Mouse (Mus musculus): Measurements from ENCODE around the gene Proser2. TPM values are rescaled to one million over a fixed set of nuclear protein-coding genes. Genes with fewer than 3 reads are reported as not detected.

Gene Proser2
- polyA plus RNA-seq, 1 experiment, result 0.94 TPM

- Histone ChIP-seq H3K79me2 (ENCODE audit: control insufficient read depth, insufficient read depth) (no peaks in the 10 kb centered on the region), H3K27me3 (ENCODE audit: control insufficient read depth, insufficient read depth, insufficient read length) (no peaks in the 10 kb centered on the region), H3K4me3 (no peak overlapping the region), H3K4me2 (ENCODE audit: low read depth) (no peak overlapping the region), H3ac (ENCODE audit: control insufficient read depth, insufficient read length) (no peak overlapping the region), H3K36me3 (ENCODE audit: control insufficient read depth, insufficient read depth) (no peaks in the 10 kb centered on the region)
- TF ChIP-seq TCF12 (IDR thresholded peaks at IDR 0.05; ENCODE audit: insufficient read depth, poor library complexity, severe bottlenecking), result no peak
- TF ChIP-seq TCF3 (IDR thresholded peaks at IDR 0.05; ENCODE audit: insufficient read length, low read depth), result no peak
- TF ChIP-seq POLR2AphosphoS2 (IDR thresholded peaks at IDR 0.05; ENCODE audit: insufficient read length, low read depth), result no peak
- TF ChIP-seq CEBPB (IDR thresholded peaks at IDR 0.05; ENCODE audit: insufficient read depth, poor library complexity, severe bottlenecking), result peak; percentile 52; the same call in 1 of the 2 replicates
- TF ChIP-seq SRF (IDR thresholded peaks at IDR 0.05; ENCODE audit: control insufficient read depth, insufficient read length, low read depth), result no peak
- TF ChIP-seq E2F4 (IDR thresholded peaks at IDR 0.05; ENCODE audit: insufficient read depth), result no peak
Measured at GRCm38 (mm10) chr2:6168560-6168959, 38.5 kb upstream of the Proser2 start.

- no peaks in the 10 kb centered on the region for H3K36me3 ChIP-seq (ENCODE audit: control insufficient read depth, insufficient read depth)
- H3K4me3 ChIP-seq, result no peak overlapping the region
- H3K79me2 ChIP-seq (ENCODE audit: control insufficient read depth, insufficient read depth), result no peaks in the 10 kb centered on the region
- TF ChIP-seq TCF12 (IDR thresholded peaks at IDR 0.05; ENCODE audit: insufficient read depth, poor library complexity, severe bottlenecking), result no peak
- TF ChIP-seq POLR2A (IDR thresholded peaks at IDR 0.05; ENCODE audit: insufficient read length, low read depth), result no peak
- no peak for TF ChIP-seq REST (IDR thresholded peaks at IDR 0.05; ENCODE audit: insufficient read depth, insufficient read length)
- no peak for TF ChIP-seq MYOD1 (IDR thresholded peaks at IDR 0.05; ENCODE audit: control insufficient read depth in 1 of 3, insufficient read length in 2 of 3, low read depth in 2 of 3)
- no peak for TF ChIP-seq TCF3 (IDR thresholded peaks at IDR 0.05; ENCODE audit: insufficient read length, low read depth)
- no peak for TF ChIP-seq CEBPB (IDR thresholded peaks at IDR 0.05; ENCODE audit: insufficient read depth, poor library complexity, severe bottlenecking)
- no peak for TF ChIP-seq POLR2AphosphoS2 (IDR thresholded peaks at IDR 0.05; ENCODE audit: insufficient read length, low read depth)
- TF ChIP-seq MAX (IDR thresholded peaks at IDR 0.05; ENCODE audit: low read depth), result no peak
- H3K4me2 ChIP-seq (ENCODE audit: low read depth), result no peak overlapping the region
- no peaks in the 10 kb centered on the region for H3K27me3 ChIP-seq (ENCODE audit: control insufficient read depth, insufficient read depth, insufficient read length)
- no peak overlapping the region for H3ac ChIP-seq (ENCODE audit: control insufficient read depth, insufficient read length)
Measured at GRCm38 (mm10) chr2:6167843-6168558, 38.0 kb upstream of the Proser2 start.

- TF ChIP-seq SRF (IDR thresholded peaks at IDR 0.05; ENCODE audit: control insufficient read depth, insufficient read length, low read depth) (no peak), MYOG (IDR thresholded peaks at IDR 0.05; ENCODE audit: control insufficient read depth in 1 of 3, insufficient read depth in 1 of 3, insufficient read length in 2 of 3, low read depth in 2 of 3) (no peak), REST (IDR thresholded peaks at IDR 0.05; ENCODE audit: insufficient read depth, insufficient read length) (no peak), CEBPB (IDR thresholded peaks at IDR 0.05; ENCODE audit: insufficient read depth, poor library complexity, severe bottlenecking) (no peak), POLR2A (IDR thresholded peaks at IDR 0.05; ENCODE audit: insufficient read length, low read depth) (no peak), POLR2AphosphoS2 (IDR thresholded peaks at IDR 0.05; ENCODE audit: insufficient read length, low read depth) (no peak), USF1 (IDR thresholded peaks at IDR 0.05; ENCODE audit: low read depth) (no peak), MAX (IDR thresholded peaks at IDR 0.05; ENCODE audit: low read depth) (no peak), TCF3 (IDR thresholded peaks at IDR 0.05; ENCODE audit: insufficient read length, low read depth) (no peak), MYOD1 (IDR thresholded peaks at IDR 0.05; ENCODE audit: control insufficient read depth in 1 of 3, insufficient read length in 2 of 3, low read depth in 2 of 3) (no peak), E2F4 (IDR thresholded peaks at IDR 0.05; ENCODE audit: insufficient read depth) (no peak), TCF12 (IDR thresholded peaks at IDR 0.05; ENCODE audit: insufficient read depth, poor library complexity, severe bottlenecking) (no peak)
- Histone ChIP-seq H3K4me3 (no peak overlapping the region), H3K36me3 (ENCODE audit: control insufficient read depth, insufficient read depth) (no peaks in the 10 kb centered on the region), H3K4me2 (ENCODE audit: low read depth) (no peak overlapping the region), H3K27me3 (ENCODE audit: control insufficient read depth, insufficient read depth, insufficient read length) (no peaks in the 10 kb centered on the region), H3K79me2 (ENCODE audit: control insufficient read depth, insufficient read depth) (no peaks in the 10 kb centered on the region), H3ac (ENCODE audit: control insufficient read depth, insufficient read length) (no peak overlapping the region)
Measured at GRCm38 (mm10) chr2:6165771-6166170, 35.8 kb upstream of the Proser2 start.

GRCm38 (mm10) chr2:6164606-6165290 lies 34.7 kb upstream of the Proser2 start:
- TF ChIP-seq TCF12 (IDR thresholded peaks at IDR 0.05; ENCODE audit: insufficient read depth, poor library complexity, severe bottlenecking) (no peak), TCF3 (IDR thresholded peaks at IDR 0.05; ENCODE audit: insufficient read length, low read depth) (no peak), POLR2A (IDR thresholded peaks at IDR 0.05; ENCODE audit: insufficient read length, low read depth) (no peak), MAX (IDR thresholded peaks at IDR 0.05; ENCODE audit: low read depth) (no peak), REST (IDR thresholded peaks at IDR 0.05; ENCODE audit: insufficient read depth, insufficient read length) (no peak)
- Histone ChIP-seq H3ac (ENCODE audit: control insufficient read depth, insufficient read length) (no peak overlapping the region), H3K4me3 (no peak overlapping the region), H3K27me3 (ENCODE audit: control insufficient read depth, insufficient read depth, insufficient read length) (no peaks in the 10 kb centered on the region), H3K4me2 (ENCODE audit: low read depth) (no peak overlapping the region), H3K79me2 (ENCODE audit: control insufficient read depth, insufficient read depth) (no peaks in the 10 kb centered on the region), H3K36me3 (ENCODE audit: control insufficient read depth, insufficient read depth) (no peaks in the 10 kb centered on the region)
